Mouse (Mus musculus): ENCODE data around the gene Cops7a.

- TF ChIP-seq CTCF (IDR thresholded peaks at IDR 0.05; ENCODE audit: borderline replicate concordance, control insufficient read depth, extremely low read depth, insufficient read depth, low read length, poor library complexity) (peak; percentile 95), POLR2A (IDR thresholded peaks at IDR 0.05; ENCODE audit: control insufficient read depth, extremely low read depth, insufficient read depth, low read length, poor library complexity) (no peak)
Measured at GRCm38 (mm10) chr6:124916695-124917517, 48.4 kb downstream of the Cops7a start.
